29 mouse cellular contexts compared by ENCODE assay signal in the genomic region with DNA sequence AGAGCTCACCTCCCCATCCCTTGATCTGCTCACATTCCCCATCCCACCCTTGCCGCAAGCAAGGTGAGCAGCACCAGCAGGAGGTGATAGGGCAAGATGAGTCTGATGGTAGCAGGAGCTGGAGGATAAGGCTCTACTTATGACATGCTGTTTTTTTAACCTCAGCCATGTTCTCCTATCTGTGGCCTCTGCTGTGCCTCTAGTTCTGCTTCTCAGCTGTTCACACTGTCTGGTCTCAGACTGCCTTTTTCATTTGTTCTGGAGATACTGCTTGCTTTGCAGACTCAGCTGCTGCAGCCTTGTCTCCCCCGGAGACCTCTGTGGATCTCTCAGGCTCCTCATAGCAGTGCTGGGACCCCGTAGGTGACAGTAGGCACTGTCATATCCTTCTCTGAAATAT. TPM values are rescaled to one million over a fixed set of nuclear protein-coding genes. Genes with fewer than 3 reads are reported as not detected.
"Had no signal": no experiment of that assay in that cellular context is flagged by ENCODE, and none has a peak within 500 bp of the region (broad histone marks: within the 10 kb centered on the region; RNA-seq: fewer than 3 reads in every experiment).

No protein-coding gene starts in this region.

- H3K9ac ChIP-seq: embryonic facial prominence, embryonic 12.5 days; embryonic facial prominence, embryonic 13.5 days; embryonic facial prominence, embryonic 15.5 days; forebrain, embryonic 12.5 days; forebrain, embryonic 13.5 days; forebrain, embryonic 15.5 days; forebrain, postnatal 0 days had no signal

- H3K4me2 ChIP-seq: embryonic facial prominence, embryonic 12.5 days; embryonic facial prominence, embryonic 13.5 days; embryonic facial prominence, embryonic 15.5 days; forebrain, embryonic 12.5 days; forebrain, embryonic 13.5 days; forebrain, embryonic 15.5 days had no signal

- H3K4me1 ChIP-seq: embryonic facial prominence, embryonic 10.5 days; embryonic facial prominence, embryonic 12.5 days; embryonic facial prominence, embryonic 13.5 days; embryonic facial prominence, embryonic 15.5 days; forebrain, embryonic 10.5 days; forebrain, embryonic 12.5 days; forebrain, embryonic 13.5 days; forebrain, embryonic 15.5 days had no signal

- ATAC-seq: forebrain, embryonic 13.5 days; forebrain, embryonic 14.5 days; forebrain, embryonic 15.5 days; forebrain, embryonic 16.5 days; forebrain, postnatal 0 days had no signal

- H3K27me3 ChIP-seq: embryonic facial prominence, embryonic 12.5 days; embryonic facial prominence, embryonic 13.5 days; embryonic facial prominence, embryonic 15.5 days; forebrain, embryonic 12.5 days; forebrain, embryonic 13.5 days; forebrain, embryonic 15.5 days had no signal

- H3K4me3 ChIP-seq: embryonic facial prominence, embryonic 10.5 days; embryonic facial prominence, embryonic 12.5 days; embryonic facial prominence, embryonic 13.5 days; embryonic facial prominence, embryonic 15.5 days; erythroblast, embryonic 14.5 days; forebrain, embryonic 10.5 days; forebrain, embryonic 12.5 days; forebrain, embryonic 13.5 days; forebrain, embryonic 15.5 days; gastrocnemius, adult 2 months; heart, adult 2 months had no signal

- DNase-seq: cerebellum, adult 8-10 months; cerebellum, adult 9-10 months; cerebellum, adult 9-11 months; cerebellum, postnatal 10 days; cerebellum, postnatal 14 days; cerebellum, postnatal 25 days; cerebellum, postnatal 36 days; embryo, embryonic 11 days; forebrain, postnatal 0 days; gastrocnemius, adult 2 months; gastrocnemius, postnatal 10 days; gastrocnemius, postnatal 14 days; gastrocnemius, postnatal 25 days; gastrocnemius, postnatal 36 days; heart, adult 18-20 months; heart, adult 2 months had no signal

- H3K9me3 ChIP-seq: embryonic facial prominence, embryonic 10.5 days; embryonic facial prominence, embryonic 12.5 days; embryonic facial prominence, embryonic 13.5 days; embryonic facial prominence, embryonic 15.5 days; forebrain, embryonic 10.5 days; forebrain, embryonic 12.5 days; forebrain, embryonic 13.5 days; forebrain, embryonic 15.5 days had no signal

- H3K27ac ChIP-seq: embryonic facial prominence, embryonic 10.5 days; embryonic facial prominence, embryonic 12.5 days; embryonic facial prominence, embryonic 13.5 days; embryonic facial prominence, embryonic 15.5 days; forebrain, embryonic 10.5 days; forebrain, embryonic 12.5 days; forebrain, embryonic 13.5 days; forebrain, embryonic 15.5 days; gastrocnemius, adult 2 months; heart, adult 2 months had no signal

RNA-seq across cellular contexts. Expression of a gene that starts 38.1 kb away (rescaled TPM):
- total RNA-seq: common myeloid progenitor, adult 5-6 weeks; granulocyte monocyte progenitor cell, adult 5-6 weeks; heart, adult 18-20 months had no signal
- polyA plus RNA-seq: erythroblast, embryonic 14.5 days had no signal
